Mouse (Mus musculus): Measurements from ENCODE around the gene Emg1. TPM values are rescaled to one million over a fixed set of nuclear protein-coding genes. Genes with fewer than 3 reads are reported as not detected.
A peak's percentile ranks its signal among the peaks of the same experiment; 100 is the strongest.
"Not testable (repeated sequence)": the region's sequence is repeated elsewhere in the genome, so short reads cannot be mapped to it uniquely, and the experiment has no call there.

Emg1 gene
- total RNA-seq, 2 experiments from 2014 or later: 41.8 to 45.9 TPM

GRCm38 (mm10) chr6:124689011-124689410 is 23.0 kb downstream of the Emg1 start:
- intact Hi-C loops (cut with DNase I): no loop called here

GRCm38 (mm10) chr6:124688151-124688758 is 23.7 kb downstream of the Emg1 start:
- intact Hi-C loops (cut with DNase I): no loop called here
- DNase-seq (ENCODE audit: low spot score in 2 of 2): no peak

More at GRCm38 (mm10) chr6:124689011-124689410, 23.0 kb downstream of the Emg1 start:
- no peak for DNase-seq (ENCODE audit: low spot score in 2 of 2)

GRCm38 (mm10) chr6:124686644-124687043 is 25.3 kb downstream of the Emg1 start:
- intact Hi-C loops (cut with DNase I); DNase-seq (ENCODE audit: low spot score in 2 of 2): not testable (repeated sequence)

GRCm38 (mm10) chr6:124685606-124686386 is 26.2 kb downstream of the Emg1 start:
- no peak for DNase-seq (ENCODE audit: low spot score in 2 of 2)
- intact Hi-C loops (cut with DNase I): no loop called here

GRCm38 (mm10) chr6:124683591-124684417 is 28.2 kb downstream of the Emg1 start:
- intact Hi-C loops (cut with DNase I): no loop called here

GRCm38 (mm10) chr6:124682291-124682690 is 29.7 kb downstream of the Emg1 start:
- intact Hi-C loops (cut with DNase I); DNase-seq (ENCODE audit: low spot score in 2 of 2): not testable (repeated sequence)

More at GRCm38 (mm10) chr6:124683591-124684417, 28.2 kb downstream of the Emg1 start:
- DNase-seq (ENCODE audit: low spot score in 2 of 2): peak in 1 of 2 experiments; percentile 23

- intact Hi-C loops (cut with DNase I): no loop called here
- no peak for DNase-seq (ENCODE audit: low spot score in 2 of 2)
Observed at GRCm38 (mm10) chr6:124679486-124679885, 32.5 kb downstream of the Emg1 start.

GRCm38 (mm10) chr6:124678769-124679168 is 33.2 kb downstream of the Emg1 start:
- intact Hi-C loops (cut with DNase I): no loop called here

GRCm38 (mm10) chr6:124676171-124676570 is 35.8 kb downstream of the Emg1 start:
- intact Hi-C loops (cut with DNase I): no loop called here
- no peak for DNase-seq (ENCODE audit: low spot score in 2 of 2)

More at GRCm38 (mm10) chr6:124678769-124679168, 33.2 kb downstream of the Emg1 start:
- DNase-seq (ENCODE audit: low spot score in 2 of 2): no peak

- intact Hi-C loops (cut with DNase I): no loop called here
- no peak for DNase-seq (ENCODE audit: low spot score in 2 of 2)
Observed at GRCm38 (mm10) chr6:124674591-124674990, 37.4 kb downstream of the Emg1 start.

GRCm38 (mm10) chr6:124673619-124674018 is 38.4 kb downstream of the Emg1 start:
- intact Hi-C loops (cut with DNase I): no loop called here

GRCm38 (mm10) chr6:124672100-124672499 is 39.9 kb downstream of the Emg1 start:
- intact Hi-C loops (cut with DNase I): no loop called here
- no peak for DNase-seq (ENCODE audit: low spot score in 2 of 2)

More at GRCm38 (mm10) chr6:124673619-124674018, 38.4 kb downstream of the Emg1 start:
- peak; percentile 54 to 57 for DNase-seq (ENCODE audit: low spot score in 2 of 2)

- intact Hi-C loops (cut with DNase I): no loop called here
- DNase-seq (ENCODE audit: low spot score in 2 of 2): no peak
Observed at GRCm38 (mm10) chr6:124670281-124670900, 41.6 kb downstream of the Emg1 start.

GRCm38 (mm10) chr6:124669234-124669859 is 42.6 kb downstream of the Emg1 start:
- intact Hi-C loops (cut with DNase I): no loop called here
- no peak for DNase-seq (ENCODE audit: low spot score in 2 of 2)

- no peak for DNase-seq (ENCODE audit: low spot score in 2 of 2)
- intact Hi-C loops (cut with DNase I): no loop called here
Observed at GRCm38 (mm10) chr6:124665011-124665410, 47.0 kb downstream of the Emg1 start.

GRCm38 (mm10) chr6:124664256-124664655 is 47.7 kb downstream of the Emg1 start:
- intact Hi-C loops (cut with DNase I): loop anchor here (5.0 kb wide), 1 partner anchor 38 kb away; no protein-coding TSS in a partner anchor
- DNase-seq (ENCODE audit: low spot score in 2 of 2): no peak

- intact Hi-C loops (cut with DNase I): loop anchor here (2.0 to 5.0 kb wide), 2 partner anchors 39 to 77 kb away; partner anchors contain the start of gene Grcc10
- no peak for DNase-seq (ENCODE audit: low spot score in 2 of 2)
Observed at GRCm38 (mm10) chr6:124663424-124663795, 48.6 kb downstream of the Emg1 start.

- DNase-seq (ENCODE audit: low spot score in 2 of 2): peak; percentile 97 to 98
- intact Hi-C loops (cut with DNase I): loop anchor here (1.0 to 5.0 kb wide), 3 partner anchors 40 to 97 kb away; partner anchors contain the start of gene Grcc10
Observed at GRCm38 (mm10) chr6:124662477-124663423, 49.2 kb downstream of the Emg1 start, which contains the start of gene Lpcat3. TSS of gene Lpcat3 (plus strand) at chr6:124663027.

Data from left cerebral cortex, postnatal 36 days (tissue).